Mouse (Mus musculus): ENCODE measurements at regions not wholly inside any gene's neighbourhood (a gene's known extent, or its start where the extent isn't known, plus 50 kb on each side); places are given as distances from the start of the nearest gene placed in this dataset.

DNA sequence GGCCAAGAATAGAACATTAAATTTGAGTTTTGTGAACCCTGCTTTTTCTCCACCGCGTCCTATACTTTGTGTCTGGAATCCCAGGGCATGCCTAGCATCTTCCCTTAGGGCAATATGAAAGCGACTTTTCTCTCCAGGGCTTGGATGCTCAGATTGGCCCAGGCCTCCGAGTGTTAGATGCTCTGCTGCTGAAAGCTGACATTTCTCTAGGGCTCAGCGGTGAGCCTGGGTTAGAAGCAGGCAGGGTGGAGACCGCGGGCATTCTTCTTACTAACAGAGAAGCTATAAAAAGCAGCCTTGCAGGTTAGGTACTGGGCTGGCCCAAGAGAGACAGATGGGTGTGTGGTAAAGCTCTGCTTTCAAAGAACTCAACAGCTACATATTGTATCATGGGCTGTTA, 409.8 kb upstream of the Trpc7 start:
- TF ChIP-seq MAX (IDR thresholded peaks at IDR 0.05; ENCODE audit: low read depth) (no peak), MYOD1 (IDR thresholded peaks at IDR 0.05; ENCODE audit: control insufficient read depth in 1 of 3, insufficient read length in 2 of 3, low read depth in 2 of 3) (no peak), SRF (IDR thresholded peaks at IDR 0.05; ENCODE audit: control insufficient read depth, insufficient read length, low read depth) (no peak), TCF12 (IDR thresholded peaks at IDR 0.05; ENCODE audit: insufficient read depth, poor library complexity, severe bottlenecking) (no peak), POLR2A (IDR thresholded peaks at IDR 0.05; ENCODE audit: insufficient read length, low read depth) (no peak), USF1 (IDR thresholded peaks at IDR 0.05; ENCODE audit: low read depth) (no peak), E2F4 (IDR thresholded peaks at IDR 0.05; ENCODE audit: insufficient read depth) (no peak), CEBPB (IDR thresholded peaks at IDR 0.05; ENCODE audit: insufficient read depth, poor library complexity, severe bottlenecking) (no peak), MYOG (IDR thresholded peaks at IDR 0.05; ENCODE audit: control insufficient read depth in 1 of 3, insufficient read depth in 1 of 3, insufficient read length in 2 of 3, low read depth in 2 of 3) (no peak), POLR2AphosphoS2 (IDR thresholded peaks at IDR 0.05; ENCODE audit: insufficient read length, low read depth) (no peak), REST (IDR thresholded peaks at IDR 0.05; ENCODE audit: insufficient read depth, insufficient read length) (no peak)
